Mouse (Mus musculus) hindbrain, embryonic 14.5 days (tissue): ENCODE results near the gene Gm20547. TPM values are rescaled to one million over a fixed set of nuclear protein-coding genes. Genes with fewer than 3 reads are reported as not detected.
"Not testable (repeated sequence)": the region's sequence is repeated elsewhere in the genome, so short reads cannot be mapped to it uniquely, and the experiment has no call there.

Experiments used
- ATAC-seq: fragments of 200-750 bp; cut with Nextera tagmentation; 2 replicates; pipeline ENCODE4 v1.8.0; 2017; ENCODE audit warnings: moderate number of reproducible peaks, mild to moderate bottlenecking, moderate TSS enrichment, moderate library complexity; ENCODE audit not compliant: low FRiP score
- DNase-seq: peaks from one replicate; pipeline ENCODE4 v3.0.0-alpha.2; 2015; ENCODE audit warnings: low spot score
- H3K27ac ChIP-seq: fragments of 300-500 bp; sonication (generic); 2 replicates; pipeline ENCODE4 v1.5.1; 2014; ENCODE audit warnings: mild to moderate bottlenecking, moderate library complexity
- H3K27me3 ChIP-seq: fragments of 300-500 bp; sonication (generic); 2 replicates; pipeline ENCODE4 v1.6.1; 2014; ENCODE audit warnings: mild to moderate bottlenecking, low read length, mixed read lengths; ENCODE audit not compliant: control insufficient read depth, insufficient read depth
- H3K36me3 ChIP-seq: fragments of 300-500 bp; sonication (generic); replicated peaks from 2 replicates; pipeline ENCODE4 v1.6.1; 2014; ENCODE audit not compliant: control insufficient read depth, insufficient read depth
- H3K4me1 ChIP-seq: fragments of 300-500 bp; sonication (generic); replicated peaks from 2 replicates; pipeline ENCODE4 v1.6.1; 2014; ENCODE audit warnings: antibody characterized with exemption, low read length, mixed read lengths; ENCODE audit not compliant: control insufficient read depth, insufficient read depth
- H3K4me2 ChIP-seq: fragments of 300-500 bp; sonication (generic); replicated peaks from 2 replicates; pipeline ENCODE4 v1.6.1; 2014; ENCODE audit warnings: mild to moderate bottlenecking, moderate library complexity
- H3K4me3 ChIP-seq: fragments of 300-500 bp; sonication (generic); replicated peaks from 2 replicates; pipeline ENCODE4 v1.5.1; 2014; ENCODE audit warnings: mild to moderate bottlenecking, low read length
- H3K9ac ChIP-seq: fragments of 300-500 bp; sonication (generic); 2 replicates; pipeline ENCODE4 v1.6.1; 2014
- H3K9me3 ChIP-seq: fragments of 300-500 bp; sonication (generic); 2 replicates; pipeline ENCODE4 v1.6.1; 2016; ENCODE audit warnings: low read length; ENCODE audit not compliant: control insufficient read depth
- WGBS: fragments of 180-500 bp; shearing (Covaris S2); extraction: QIAGEN DNeasy Blood & Tissue Kit; methylation state at CpG from one replicate; pipeline ENCODE4 v1.1.7; 2014; 5-methylcytosine and 5-hydroxymethylcytosine counted together
- microRNA-seq: library from miRNA; unstranded; fragments of <30 nt; microRNA quantifications from one replicate; pipeline ENCODE4, GENCODE M21; 2016
- polyA plus RNA-seq: library from polyadenylated mRNA; unstranded; fragments of >200 nt; fragmentation: Nextera tagmentation; extraction: Ambion mirVana; gene quantifications from 2 replicates; pipeline ENCODE4 v1.2.1, GENCODE M21; 2014

Gm20547 gene
- polyA plus RNA-seq, 1 experiment from 2014 or later: not detected

- DNase-seq (no peak), ATAC-seq (no peak)
- Histone ChIP-seq H3K9me3 (no peaks in the 10 kb centered on the region), H3K27ac (no peak overlapping the region), H3K36me3 (no peaks in the 10 kb centered on the region), H3K4me3 (no peak overlapping the region), H3K4me2 (no peak overlapping the region), H3K27me3 (no peaks in the 10 kb centered on the region), H3K9ac (no peak overlapping the region), H3K4me1 (no peaks in the 10 kb centered on the region)
- WGBS: 82% methylated on average over 7 of the region's 7 CpGs
Measured at GRCm38 (mm10) chr17:34814818-34815370, 66.9 kb downstream of the Gm20547 start.

GRCm38 (mm10) chr17:34813747-34814146, 68.1 kb downstream of the Gm20547 start:
- H3K36me3 ChIP-seq, H3K27me3 ChIP-seq, H3K9me3 ChIP-seq, H3K4me2 ChIP-seq, ATAC-seq, H3K27ac ChIP-seq, DNase-seq, H3K9ac ChIP-seq, H3K4me1 ChIP-seq, H3K4me3 ChIP-seq: not testable (repeated sequence)
- WGBS: 63% methylated on average over 12 of the region's 12 CpGs

GRCm38 (mm10) chr17:34811275-34811674, 70.6 kb downstream of the Gm20547 start:
- Histone ChIP-seq H3K27ac (no peak overlapping the region), H3K9ac (no peak overlapping the region), H3K4me1 (no peaks in the 10 kb centered on the region), H3K4me2 (no peak overlapping the region), H3K4me3 (no peak overlapping the region), H3K36me3 (no peaks in the 10 kb centered on the region), H3K27me3 (no peaks in the 10 kb centered on the region), H3K9me3 (no peaks in the 10 kb centered on the region)
- no peak for DNase-seq
- 74% methylated on average over 15 of the region's 15 CpGs for whole genome bisulfite sequencing
- ATAC-seq: no peak

DNA sequence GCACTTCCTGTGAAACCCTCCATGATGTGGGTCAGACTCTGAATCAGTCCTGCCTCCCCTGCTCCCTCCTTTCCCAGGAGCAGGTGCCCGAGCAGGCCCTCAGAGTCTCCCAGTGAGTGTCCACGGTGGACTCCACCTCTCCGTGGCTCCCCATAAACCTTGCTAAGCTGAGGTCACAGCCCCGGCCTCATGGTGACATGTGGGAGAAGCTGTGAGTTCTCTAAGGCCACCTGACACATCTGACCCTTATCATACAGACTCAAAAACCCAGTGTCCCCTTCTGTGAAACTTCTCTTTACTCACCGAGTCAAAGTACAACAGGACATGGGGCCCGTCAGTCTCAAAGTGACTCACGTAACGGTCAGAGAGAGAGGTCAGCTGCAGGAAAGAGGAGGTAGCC, 71.0 kb downstream of the Gm20547 start:
- not testable (repeated sequence) for H3K9me3 ChIP-seq, DNase-seq, H3K36me3 ChIP-seq, H3K27ac ChIP-seq, ATAC-seq, H3K4me2 ChIP-seq, H3K9ac ChIP-seq, H3K27me3 ChIP-seq, H3K4me1 ChIP-seq, H3K4me3 ChIP-seq
- 88% methylated on average over 8 of the region's 8 CpGs for WGBS

DNA sequence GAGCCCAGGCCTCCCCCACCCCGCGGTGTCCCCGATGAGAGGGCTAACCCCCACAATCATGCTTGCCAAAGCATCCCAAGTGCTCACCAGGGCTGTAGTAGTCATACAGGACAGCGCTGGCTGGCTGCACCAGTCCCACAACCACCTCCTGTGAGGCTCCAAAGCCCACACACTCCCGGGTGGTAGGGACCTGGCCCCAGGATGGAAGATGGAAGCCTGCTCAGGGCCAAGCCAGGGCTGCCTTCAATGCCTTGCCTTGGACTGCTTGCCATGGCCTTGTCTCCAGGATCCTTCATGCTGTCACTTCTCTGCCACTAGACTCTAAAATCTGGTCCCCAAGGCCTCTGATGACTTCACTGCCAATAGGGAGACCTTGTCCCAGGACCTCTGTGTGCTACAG, 71.4 kb downstream of the Gm20547 start:
- not testable (repeated sequence) for H3K9ac ChIP-seq, H3K4me3 ChIP-seq, H3K4me1 ChIP-seq, H3K27ac ChIP-seq, DNase-seq, H3K36me3 ChIP-seq, ATAC-seq, H3K4me2 ChIP-seq, H3K9me3 ChIP-seq, H3K27me3 ChIP-seq
- 93% methylated on average over 5 of the region's 5 CpGs for WGBS

GRCm38 (mm10) chr17:34808599-34809205, 73.1 kb downstream of the Gm20547 start:
- ATAC-seq: no peak
- WGBS: 92% methylated on average over 6 of the region's 6 CpGs

DNA sequence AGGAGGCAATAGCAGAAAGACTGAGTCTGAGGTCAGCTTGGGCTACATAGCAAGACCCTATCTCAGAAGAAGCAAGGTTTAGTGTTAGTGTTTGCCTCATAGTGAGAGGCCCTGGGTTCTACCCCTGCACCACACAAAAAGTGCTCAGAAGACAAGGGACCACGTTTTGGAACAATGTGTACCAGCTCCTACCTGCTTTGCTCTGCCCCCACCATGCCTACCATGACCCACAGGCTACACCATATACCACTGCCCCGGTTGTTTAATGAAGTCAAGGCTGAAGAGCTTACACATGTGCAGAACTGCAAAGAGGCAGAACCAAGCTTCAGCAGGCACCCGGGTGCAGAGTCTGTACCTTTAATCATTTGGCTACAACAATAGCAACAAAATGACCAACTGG, 74.7 kb downstream of the Gm20547 start:
- Histone ChIP-seq H3K4me3 (no peak overlapping the region), H3K36me3 (no peaks in the 10 kb centered on the region), H3K27me3 (no peaks in the 10 kb centered on the region), H3K4me2 (no peak overlapping the region), H3K9ac (no peak overlapping the region), H3K4me1 (no peaks in the 10 kb centered on the region), H3K27ac (no peak overlapping the region), H3K9me3 (0 out of 2 replicates have a peak, but pooled peaks cover 5% of the 10 kb centered on the region)
- DNase-seq: no peak
- ATAC-seq: no peak
- 74% methylated on average over 3 of the region's 3 CpGs for WGBS

More at GRCm38 (mm10) chr17:34808599-34809205, 73.1 kb downstream of the Gm20547 start:
- Histone ChIP-seq H3K4me3 (no peak overlapping the region), H3K27ac (no peak overlapping the region), H3K36me3 (no peaks in the 10 kb centered on the region), H3K9ac (no peak overlapping the region), H3K4me2 (no peak overlapping the region), H3K4me1 (no peaks in the 10 kb centered on the region), H3K9me3 (0 out of 2 replicates have a peak, but pooled peaks cover 5% of the 10 kb centered on the region), H3K27me3 (no peaks in the 10 kb centered on the region)
- DNase-seq: no peak

Small RNA genes within 50 kb of the gene (microRNA-seq; reads per million reads assigned to microRNA genes)
- gene Mir6970 (not detected), gene Mir6971 (2.9 reads per million, percentile 11 among the genes with 10 or more reads in this experiment), gene Mir6972 (not detected)

Other genes with a start within 250 kb of the Gm20547 start
- gene Fkbpl, start 237.3 kb downstream of the Gm20547 start, polyA plus RNA-seq: 11.7 and 12.9 TPM in 2 replicates
- gene Atf6b, start 234.9 kb downstream of the Gm20547 start, polyA plus RNA-seq: 84.7 and 87.6 TPM in 2 replicates
- gene Tnxb, start 211.5 kb downstream of the Gm20547 start, polyA plus RNA-seq: 0.24 and 0.43 TPM in 2 replicates
- gene C4b, start 138.2 kb downstream of the Gm20547 start, polyA plus RNA-seq: 0.22 TPM in 1 of 2 replicates, not detected in the other
- gene Cyp21a1, start 77.5 kb downstream of the Gm20547 start, polyA plus RNA-seq: not detected in 2 replicates
- gene Stk19, start 45.1 kb downstream of the Gm20547 start, polyA plus RNA-seq: 25.9 and 28.8 TPM in 2 replicates
- 54.4 and 61.9 TPM in 2 replicates for gene Dxo, start 45.0 kb downstream of the Gm20547 start, polyA plus RNA-seq
- gene Skiv2l, start 31.8 kb downstream of the Gm20547 start, polyA plus RNA-seq: 49.6 and 51.2 TPM in 2 replicates
- gene Nelfe, start 31.7 kb downstream of the Gm20547 start, polyA plus RNA-seq: 73.7 and 74.0 TPM in 2 replicates
- gene Cfb, start 19.5 kb downstream of the Gm20547 start, polyA plus RNA-seq: 2.2 and 2.3 TPM in 2 replicates
- 3.0 and 3.3 TPM in 2 replicates for gene Zbtb12, start 2.6 kb downstream of the Gm20547 start, polyA plus RNA-seq
- 1.2 and 1.8 TPM in 2 replicates for gene C2, start 16.2 kb upstream of the Gm20547 start, polyA plus RNA-seq
- gene Ehmt2, start 16.4 kb upstream of the Gm20547 start, polyA plus RNA-seq: 72.6 and 82.1 TPM in 2 replicates
- 0.11 and 0.12 TPM in 2 replicates for gene Slc44a4, start 32.4 kb upstream of the Gm20547 start, polyA plus RNA-seq
- gene Neu1, start 49.2 kb upstream of the Gm20547 start, polyA plus RNA-seq: 26.9 and 27.2 TPM in 2 replicates
- 0.34 and 0.56 TPM in 2 replicates for gene Hspa1b, start 77.2 kb upstream of the Gm20547 start, polyA plus RNA-seq
- gene Gm20481, start 87.9 kb upstream of the Gm20547 start, polyA plus RNA-seq: not detected in 2 replicates
- gene Hspa1a, start 90.1 kb upstream of the Gm20547 start, polyA plus RNA-seq: 7.5 and 11.6 TPM in 2 replicates
- 1.9 TPM in 2 replicates for gene Hspa1l, start 90.7 kb upstream of the Gm20547 start, polyA plus RNA-seq
- 92.9 and 97.8 TPM in 2 replicates for gene Lsm2, start 99.8 kb upstream of the Gm20547 start, polyA plus RNA-seq
- gene Vars, start 118.9 kb upstream of the Gm20547 start, polyA plus RNA-seq: 51.0 and 51.6 TPM in 2 replicates
- gene Vwa7, start 134.5 kb upstream of the Gm20547 start, polyA plus RNA-seq: 0.13 and 0.16 TPM in 2 replicates
- 1.4 and 1.7 TPM in 2 replicates for gene Sapcd1, start 146.0 kb upstream of the Gm20547 start, polyA plus RNA-seq
- 1.5 and 2.4 TPM in 2 replicates for gene Msh5, start 164.7 kb upstream of the Gm20547 start, polyA plus RNA-seq
- gene Clic1, start 167.9 kb upstream of the Gm20547 start, polyA plus RNA-seq: 23.8 and 24.7 TPM in 2 replicates
- gene Ddah2, start 177.0 kb upstream of the Gm20547 start, polyA plus RNA-seq: 295 and 328 TPM in 2 replicates
- gene Ly6g6c, start 183.3 kb upstream of the Gm20547 start, polyA plus RNA-seq: not detected in 2 replicates
- 0.21 and 0.42 TPM in 2 replicates for gene Mpig6b, start 184.1 kb upstream of the Gm20547 start, polyA plus RNA-seq
- not detected in 2 replicates for gene Ly6g6e, start 194.9 kb upstream of the Gm20547 start, polyA plus RNA-seq
- 0.82 and 0.94 TPM in 2 replicates for gene Ly6g6d, start 196.0 kb upstream of the Gm20547 start, polyA plus RNA-seq
- gene Ly6g6f, start 203.6 kb upstream of the Gm20547 start, polyA plus RNA-seq: 0.23 TPM in 1 of 2 replicates, not detected in the other
- 86.8 and 89.1 TPM in 2 replicates for gene Abhd16a, start 207.2 kb upstream of the Gm20547 start, polyA plus RNA-seq
- gene Ly6g5c, start 226.2 kb upstream of the Gm20547 start, polyA plus RNA-seq: not detected in 2 replicates
- gene Ly6g5b, start 233.4 kb upstream of the Gm20547 start, polyA plus RNA-seq: 0.44 and 1.0 TPM in 2 replicates
- gene Gpank1, start 239.4 kb upstream of the Gm20547 start, polyA plus RNA-seq: 21.9 and 22.0 TPM in 2 replicates
- 321 and 339 TPM in 2 replicates for gene Csnk2b, start 240.0 kb upstream of the Gm20547 start, polyA plus RNA-seq
- gene D17H6S53E, start 244.3 kb upstream of the Gm20547 start, polyA plus RNA-seq: 6.0 and 6.2 TPM in 2 replicates